Mouse (Mus musculus): Measurements from ENCODE around the gene Tor4a. TPM values are rescaled to one million over a fixed set of nuclear protein-coding genes. Genes with fewer than 3 reads are reported as not detected.
A peak's percentile ranks its signal among the peaks of the same experiment; 100 is the strongest.

Gene Tor4a
- polyA plus RNA-seq, 1 experiment from 2014 or later: 2.0 TPM

- Histone ChIP-seq H3K4me3 (replicated peaks; ENCODE audit: low read length) (no peak overlapping the region), H3K27me3 (ENCODE audit: control insufficient read depth, insufficient read depth, low read length) (no peaks in the 10 kb centered on the region), H3K9ac (no peak overlapping the region), H3K9me3 (ENCODE audit: control insufficient read depth, low read length) (no peaks in the 10 kb centered on the region), H3K4me1 (replicated peaks; ENCODE audit: control insufficient read depth, insufficient read depth, low read length) (peaks cover 27% of the 10 kb centered on the region), H3K36me3 (replicated peaks; ENCODE audit: control insufficient read depth, insufficient read depth) (no peaks in the 10 kb centered on the region), H3K4me2 (replicated peaks) (no peak overlapping the region), H3K27ac (no peak overlapping the region)
- ATAC-seq (ENCODE audit: low FRiP score) (no peak), DNase-seq (ENCODE audit: low spot score) (no peak)
- 63% methylated on average over 10 of the region's 10 CpGs for WGBS
Observed at GRCm38 (mm10) chr2:25170326-25171100, 26.2 kb downstream of the Tor4a start.

DNA sequence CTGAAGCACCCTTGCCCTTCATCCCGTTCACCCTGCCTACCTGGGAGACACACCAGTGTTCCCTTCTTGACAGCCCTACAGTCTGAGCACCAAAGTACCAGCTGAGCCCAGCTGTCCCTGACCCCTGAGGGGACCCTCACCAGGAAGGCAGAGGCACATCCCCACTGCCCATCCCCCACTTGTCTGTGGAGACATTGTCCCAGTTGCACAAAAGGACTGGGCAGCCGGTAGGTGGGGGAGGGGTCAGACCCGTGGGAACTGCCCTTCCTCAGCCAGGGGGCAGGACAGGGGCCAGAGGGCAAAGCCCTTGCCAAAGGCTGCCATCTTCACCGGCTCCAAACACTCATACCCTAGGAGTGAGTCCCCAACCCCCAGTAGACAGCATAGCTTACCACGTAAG lies 26.9 kb downstream of the Tor4a start:
- ATAC-seq (ENCODE audit: low FRiP score) (no peak), DNase-seq (ENCODE audit: low spot score) (no peak)
- Histone ChIP-seq H3K4me1 (replicated peaks; ENCODE audit: control insufficient read depth, insufficient read depth, low read length) (peaks cover 27% of the 10 kb centered on the region), H3K4me2 (replicated peaks) (no peak overlapping the region), H3K9ac (no peak overlapping the region), H3K27ac (no peak overlapping the region), H3K36me3 (replicated peaks; ENCODE audit: control insufficient read depth, insufficient read depth) (no peaks in the 10 kb centered on the region), H3K9me3 (ENCODE audit: control insufficient read depth, low read length) (no peaks in the 10 kb centered on the region), H3K4me3 (replicated peaks; ENCODE audit: low read length) (no peak overlapping the region), H3K27me3 (ENCODE audit: control insufficient read depth, insufficient read depth, low read length) (no peaks in the 10 kb centered on the region)
- WGBS: 16% methylated on average over 5 of the region's 5 CpGs

GRCm38 (mm10) chr2:25168665-25168978 lies 28.1 kb downstream of the Tor4a start:
- no peak for DNase-seq (ENCODE audit: low spot score)
- peak overlapping the region; percentile 45 for H3K4me3 ChIP-seq (replicated peaks; ENCODE audit: low read length)
- no peak; the same call in 1 of the 2 replicates for ATAC-seq (ENCODE audit: low FRiP score)
- peak overlapping the region; percentile 93 for H3K4me2 ChIP-seq (replicated peaks)
- WGBS: 7% methylated on average over 2 of the region's 2 CpGs
- H3K27me3 ChIP-seq (ENCODE audit: control insufficient read depth, insufficient read depth, low read length): no peaks in the 10 kb centered on the region
- H3K9me3 ChIP-seq (ENCODE audit: control insufficient read depth, low read length): no peaks in the 10 kb centered on the region
- H3K36me3 ChIP-seq (replicated peaks; ENCODE audit: control insufficient read depth, insufficient read depth): no peaks in the 10 kb centered on the region
- peaks cover 29% of the 10 kb centered on the region for H3K4me1 ChIP-seq (replicated peaks; ENCODE audit: control insufficient read depth, insufficient read depth, low read length)
- H3K9ac ChIP-seq: 0 out of 2 replicates have a peak overlapping the region, but pooled peaks have one; percentile 69
- peak overlapping the region; percentile 75 for H3K27ac ChIP-seq

- peak overlapping the region; percentile 93 for H3K4me2 ChIP-seq (replicated peaks)
- H3K36me3 ChIP-seq (replicated peaks; ENCODE audit: control insufficient read depth, insufficient read depth): no peaks in the 10 kb centered on the region
- H3K27me3 ChIP-seq (ENCODE audit: control insufficient read depth, insufficient read depth, low read length): no peaks in the 10 kb centered on the region
- peak overlapping the region; percentile 69 for H3K9ac ChIP-seq
- H3K9me3 ChIP-seq (ENCODE audit: control insufficient read depth, low read length): no peaks in the 10 kb centered on the region
- under 1% methylated on average over 39 of the region's 41 CpGs for WGBS
- H3K27ac ChIP-seq: peak overlapping the region; percentile 75
- H3K4me3 ChIP-seq (replicated peaks; ENCODE audit: low read length): peak overlapping the region; percentile 45
- DNase-seq (ENCODE audit: low spot score) (peak; percentile 60), ATAC-seq (ENCODE audit: low FRiP score) (peak; percentile 73)
- H3K4me1 ChIP-seq (replicated peaks; ENCODE audit: control insufficient read depth, insufficient read depth, low read length): peaks cover 34% of the 10 kb centered on the region
Observed at GRCm38 (mm10) chr2:25167919-25168664, 28.6 kb downstream of the Tor4a start.

DNA sequence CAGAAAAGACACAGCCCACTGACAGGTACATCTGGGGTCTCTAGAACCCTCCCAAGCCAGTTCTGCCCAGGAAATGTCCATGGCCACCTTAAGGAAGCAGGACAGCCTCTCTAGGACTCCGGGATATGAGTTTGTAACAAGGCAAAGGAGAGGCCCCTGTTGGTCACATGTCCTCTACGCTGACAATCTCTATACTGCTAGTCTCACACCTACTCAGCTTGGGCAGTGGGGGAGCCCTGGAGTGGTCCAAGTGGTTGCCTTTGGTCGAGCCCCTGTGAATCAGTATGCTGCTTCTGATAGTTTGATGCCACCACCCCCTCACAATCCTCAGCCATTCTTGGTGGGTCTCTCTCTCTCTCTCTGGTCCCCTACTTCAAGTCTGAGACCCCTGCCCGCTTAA lies 29.2 kb downstream of the Tor4a start:
- H3K27me3 ChIP-seq (ENCODE audit: control insufficient read depth, insufficient read depth, low read length): no peaks in the 10 kb centered on the region
- peak overlapping the region; percentile 93 for H3K4me2 ChIP-seq (replicated peaks)
- peak; percentile 34; the same call in 1 of the 2 replicates for ATAC-seq (ENCODE audit: low FRiP score)
- H3K9me3 ChIP-seq (ENCODE audit: control insufficient read depth, low read length): no peaks in the 10 kb centered on the region
- peak overlapping the region; percentile 75 for H3K27ac ChIP-seq
- H3K4me1 ChIP-seq (replicated peaks; ENCODE audit: control insufficient read depth, insufficient read depth, low read length): peaks cover 37% of the 10 kb centered on the region
- H3K36me3 ChIP-seq (replicated peaks; ENCODE audit: control insufficient read depth, insufficient read depth): no peaks in the 10 kb centered on the region
- DNase-seq (ENCODE audit: low spot score): no peak
- H3K4me3 ChIP-seq (replicated peaks; ENCODE audit: low read length): peak overlapping the region; percentile 45
- H3K9ac ChIP-seq: peak overlapping the region; percentile 69
- WGBS: 13% methylated on average over 4 of the region's 4 CpGs

- 49% methylated on average over 2 of the region's 2 CpGs for WGBS
- Histone ChIP-seq H3K9ac (no peak overlapping the region), H3K36me3 (replicated peaks; ENCODE audit: control insufficient read depth, insufficient read depth) (no peaks in the 10 kb centered on the region), H3K4me3 (replicated peaks; ENCODE audit: low read length) (no peak overlapping the region), H3K9me3 (ENCODE audit: control insufficient read depth, low read length) (no peaks in the 10 kb centered on the region), H3K4me1 (replicated peaks; ENCODE audit: control insufficient read depth, insufficient read depth, low read length) (no peaks in the 10 kb centered on the region), H3K4me2 (replicated peaks) (no peak overlapping the region), H3K27me3 (ENCODE audit: control insufficient read depth, insufficient read depth, low read length) (no peaks in the 10 kb centered on the region), H3K27ac (no peak overlapping the region)
- no peak for ATAC-seq (ENCODE audit: low FRiP score)
- DNase-seq (ENCODE audit: low spot score): peak; percentile 73
Observed at GRCm38 (mm10) chr2:25157655-25158054, 39.0 kb downstream of the Tor4a start.

DNA sequence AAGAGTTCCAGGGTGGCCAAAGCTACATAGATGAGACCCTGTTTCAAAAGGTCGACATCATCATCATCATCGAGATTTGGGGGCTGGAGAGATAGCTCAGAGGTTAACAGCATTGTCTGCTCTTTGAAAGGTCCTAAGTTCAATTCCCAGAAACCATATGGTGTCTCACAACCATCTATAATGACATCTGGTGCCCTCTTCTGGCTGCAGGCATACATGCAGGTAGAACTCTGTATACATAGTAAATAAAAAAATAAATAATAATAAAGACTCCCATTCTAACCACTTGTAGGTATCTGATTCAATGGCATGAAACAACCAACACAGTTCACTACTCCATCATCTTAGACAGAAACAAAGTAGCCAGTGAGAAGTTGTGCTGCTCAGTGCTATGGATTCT lies 39.7 kb downstream of the Tor4a start:
- Histone ChIP-seq H3K9me3 (ENCODE audit: control insufficient read depth, low read length) (no peaks in the 10 kb centered on the region), H3K4me1 (replicated peaks; ENCODE audit: control insufficient read depth, insufficient read depth, low read length) (no peaks in the 10 kb centered on the region), H3K4me3 (replicated peaks; ENCODE audit: low read length) (no peak overlapping the region), H3K27me3 (ENCODE audit: control insufficient read depth, insufficient read depth, low read length) (no peaks in the 10 kb centered on the region), H3K27ac (no peak overlapping the region), H3K9ac (no peak overlapping the region), H3K36me3 (replicated peaks; ENCODE audit: control insufficient read depth, insufficient read depth) (no peaks in the 10 kb centered on the region), H3K4me2 (replicated peaks) (no peak overlapping the region)
- ATAC-seq (ENCODE audit: low FRiP score) (no peak), DNase-seq (ENCODE audit: low spot score) (no peak)
- WGBS: 50% methylated on average over 2 of the region's 2 CpGs

- ATAC-seq (ENCODE audit: low FRiP score) (no peak), DNase-seq (ENCODE audit: low spot score) (no peak)
- Histone ChIP-seq H3K4me1 (replicated peaks; ENCODE audit: control insufficient read depth, insufficient read depth, low read length) (no peaks in the 10 kb centered on the region), H3K36me3 (replicated peaks; ENCODE audit: control insufficient read depth, insufficient read depth) (no peaks in the 10 kb centered on the region), H3K27me3 (ENCODE audit: control insufficient read depth, insufficient read depth, low read length) (no peaks in the 10 kb centered on the region), H3K4me2 (replicated peaks) (no peak overlapping the region), H3K9me3 (ENCODE audit: control insufficient read depth, low read length) (no peaks in the 10 kb centered on the region), H3K9ac (no peak overlapping the region), H3K27ac (no peak overlapping the region), H3K4me3 (replicated peaks; ENCODE audit: low read length) (no peak overlapping the region)
- 94% methylated on average over 3 of the region's 3 CpGs for WGBS
Observed at GRCm38 (mm10) chr2:25156177-25156576, 40.5 kb downstream of the Tor4a start.

GRCm38 (mm10) chr2:25151280-25151956 lies 45.3 kb downstream of the Tor4a start:
- DNase-seq (ENCODE audit: low spot score) (no peak), ATAC-seq (ENCODE audit: low FRiP score) (no peak)
- H3K4me1 ChIP-seq (replicated peaks; ENCODE audit: control insufficient read depth, insufficient read depth, low read length): no peaks in the 10 kb centered on the region
- H3K9me3 ChIP-seq (ENCODE audit: control insufficient read depth, low read length): no peaks in the 10 kb centered on the region
- H3K27me3 ChIP-seq (ENCODE audit: control insufficient read depth, insufficient read depth, low read length): no peaks in the 10 kb centered on the region
- no peak overlapping the region for H3K4me3 ChIP-seq (replicated peaks; ENCODE audit: low read length)
- H3K9ac ChIP-seq: no peak overlapping the region
- no peak overlapping the region for H3K27ac ChIP-seq
- WGBS: 77% methylated on average over 4 of the region's 4 CpGs
- no peak overlapping the region for H3K4me2 ChIP-seq (replicated peaks)
- no peaks in the 10 kb centered on the region for H3K36me3 ChIP-seq (replicated peaks; ENCODE audit: control insufficient read depth, insufficient read depth)
